Mouse (Mus musculus) ovary, postnatal 10 days (tissue): ENCODE data around the gene Col28a1.

Experiments
- DNase-seq: peaks from one replicate; pipeline ENCODE4 v3.0.0; 2022; ENCODE audit warnings: low spot score

The Col28a1 gene

DNA sequence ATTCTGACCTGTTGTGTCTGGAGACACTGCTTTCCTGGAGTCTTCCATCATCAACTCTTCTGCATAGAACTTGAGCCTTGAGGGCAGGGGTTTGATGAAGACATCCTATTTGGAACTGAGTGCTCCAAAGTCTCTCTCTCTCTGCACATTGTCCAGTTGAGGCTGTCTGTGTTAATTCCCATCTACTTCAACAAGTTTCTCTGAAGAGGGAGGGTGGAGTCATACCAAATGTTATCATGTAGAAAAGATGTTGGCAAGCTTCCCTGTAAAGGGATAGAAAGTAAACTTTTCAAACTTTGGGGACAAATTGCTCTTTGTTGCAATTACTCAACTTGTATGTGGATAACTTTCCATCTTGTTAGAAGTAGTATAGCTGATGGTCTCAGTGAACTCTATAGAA, at the start of gene Col28a1:
Gene Col28a1, minus strand, starts transcription at position 101 of the 400 bp plus-strand sequence.
- no peak for DNase-seq

DNA sequence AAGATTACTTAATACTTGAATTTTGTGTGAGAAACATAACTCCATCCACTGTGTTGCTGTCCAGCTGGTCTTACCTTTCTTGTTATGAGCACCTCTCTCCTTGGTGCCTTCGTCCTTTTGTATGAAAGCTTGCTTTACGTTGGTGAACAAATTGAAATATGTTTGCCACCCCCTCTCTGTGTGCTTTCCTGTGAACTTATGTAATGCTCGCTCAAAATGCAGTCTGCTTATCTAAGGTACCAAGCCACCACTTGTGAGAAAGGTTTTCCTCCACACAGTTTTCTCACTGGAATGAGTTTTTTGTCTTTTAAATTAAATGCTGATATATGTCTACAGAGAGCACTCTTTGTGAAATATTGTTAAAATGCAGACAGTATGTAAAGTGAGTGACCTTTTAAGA, 36.2 kb upstream of the Col28a1 start:
- no peak for DNase-seq

DNA sequence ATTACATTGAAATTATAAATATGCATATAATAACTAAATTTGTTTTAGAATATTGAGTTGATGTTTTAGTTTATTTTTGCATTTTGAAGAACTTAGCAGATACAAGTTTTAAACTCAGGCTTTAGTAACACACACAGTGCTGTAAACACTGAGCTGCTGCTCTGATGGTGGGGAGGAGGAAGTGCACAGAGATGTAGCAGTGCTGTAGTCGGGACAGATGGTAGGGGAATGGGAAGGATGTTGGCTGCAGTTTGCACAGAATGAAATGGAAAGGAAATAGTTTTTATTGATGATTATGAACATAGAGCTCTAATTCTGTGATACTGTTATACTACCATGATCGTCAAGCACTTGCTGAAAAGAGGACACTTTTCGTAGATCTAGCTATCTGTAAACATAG, 34.6 kb upstream of the Col28a1 start:
- DNase-seq: no peak

DNA sequence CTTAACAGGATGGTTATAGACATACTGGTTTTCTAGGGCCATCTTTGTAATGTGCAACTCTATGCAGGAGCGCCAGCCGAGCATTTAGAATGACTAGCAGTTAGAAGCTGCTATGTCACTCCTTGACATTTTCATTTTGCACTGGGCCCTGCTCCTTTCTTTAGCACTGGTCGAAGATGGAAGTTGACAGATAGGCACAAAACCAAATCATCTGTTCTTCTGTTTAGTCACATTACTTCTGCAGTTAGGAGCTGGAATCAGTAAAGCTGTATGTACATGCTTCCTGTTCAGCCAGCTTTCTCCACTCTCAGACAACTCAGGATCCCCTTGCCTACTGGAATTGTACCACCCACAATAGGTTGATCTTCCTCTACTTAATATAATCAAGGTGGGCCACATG, 18.2 kb upstream of the Col28a1 start:
- no peak for DNase-seq

DNA sequence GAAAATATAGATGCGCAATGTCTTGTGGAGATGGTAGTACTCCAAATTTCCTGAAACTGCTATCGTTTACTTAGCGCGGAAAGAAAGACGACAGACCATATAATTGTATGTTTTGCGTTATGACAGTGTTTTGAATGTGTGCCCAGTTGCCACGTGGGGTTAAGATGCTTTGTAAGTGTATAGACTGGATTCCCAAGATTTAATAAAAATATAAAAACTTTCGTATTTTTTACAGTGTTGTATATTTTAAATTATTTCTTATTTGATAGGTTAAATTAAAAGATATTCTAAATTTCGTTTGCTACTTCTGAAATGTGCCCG, 17.4 kb upstream of the Col28a1 start:
- DNase-seq: no peak

DNA sequence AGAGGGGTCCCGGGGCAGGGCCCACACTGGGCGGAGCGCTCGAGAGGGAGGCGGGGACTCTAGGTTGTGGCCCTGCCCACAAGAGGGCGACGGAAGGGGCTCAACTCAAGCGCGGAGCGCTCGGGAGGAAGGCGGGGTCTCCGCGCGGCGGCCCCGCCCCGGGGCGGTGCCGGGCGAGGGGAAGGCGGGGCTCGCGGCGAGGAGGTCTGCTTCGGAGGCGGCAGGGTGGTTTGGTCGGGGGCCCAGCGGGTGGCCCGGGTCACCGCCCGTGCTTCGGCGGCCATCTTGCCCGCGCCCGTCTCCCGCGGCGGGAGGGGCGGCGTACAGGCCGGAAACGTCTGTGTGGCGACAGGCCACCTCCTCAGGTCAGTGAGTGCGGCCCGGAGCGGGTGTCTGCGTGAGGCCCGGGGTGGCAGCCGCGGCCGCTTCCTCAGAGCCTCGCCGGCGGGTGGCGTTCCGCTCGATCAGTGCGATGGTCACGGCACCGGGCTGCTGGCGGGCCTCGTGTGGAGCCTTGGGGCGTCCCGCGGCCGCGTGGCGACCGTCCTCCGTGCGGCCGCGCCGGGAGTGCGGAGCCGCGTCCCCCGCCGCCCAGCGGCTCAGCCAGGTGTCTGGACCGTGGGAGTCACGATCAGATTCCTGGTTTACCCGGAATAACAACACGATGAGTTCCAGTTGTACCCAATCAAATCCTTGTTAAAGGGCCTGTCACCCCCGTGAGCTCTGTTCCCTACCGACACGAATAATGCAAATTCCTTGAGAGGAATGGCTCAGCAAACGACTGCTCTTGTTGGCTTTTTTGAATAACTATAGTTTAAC, 16.8 kb upstream of the Col28a1 start, which contains the start of gene Mios:
Gene Mios, plus strand, starts transcription at position 176 of the 819 bp plus-strand sequence.
- DNase-seq: peak; percentile 71

DNA sequence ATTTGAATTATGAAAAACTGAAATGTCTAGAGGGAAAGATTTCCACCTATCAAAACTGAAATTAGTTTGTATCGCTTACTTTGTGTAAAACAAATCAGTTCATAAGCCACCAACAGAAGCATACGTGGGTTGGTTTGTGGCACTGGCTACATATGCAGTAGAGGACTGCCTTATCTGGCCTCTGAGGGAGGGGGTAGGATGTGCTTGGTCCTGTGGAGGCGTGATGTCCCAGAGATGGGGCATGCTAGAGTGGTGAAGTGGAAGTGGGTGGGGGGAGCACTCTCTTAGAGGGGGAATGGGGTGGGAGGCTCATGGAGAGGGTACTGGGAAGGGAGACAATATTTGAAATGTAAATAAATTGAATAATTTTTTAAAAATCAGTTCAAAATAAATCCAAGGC, 2.5 kb downstream of the Col28a1 start:
- DNase-seq: no peak

DNA sequence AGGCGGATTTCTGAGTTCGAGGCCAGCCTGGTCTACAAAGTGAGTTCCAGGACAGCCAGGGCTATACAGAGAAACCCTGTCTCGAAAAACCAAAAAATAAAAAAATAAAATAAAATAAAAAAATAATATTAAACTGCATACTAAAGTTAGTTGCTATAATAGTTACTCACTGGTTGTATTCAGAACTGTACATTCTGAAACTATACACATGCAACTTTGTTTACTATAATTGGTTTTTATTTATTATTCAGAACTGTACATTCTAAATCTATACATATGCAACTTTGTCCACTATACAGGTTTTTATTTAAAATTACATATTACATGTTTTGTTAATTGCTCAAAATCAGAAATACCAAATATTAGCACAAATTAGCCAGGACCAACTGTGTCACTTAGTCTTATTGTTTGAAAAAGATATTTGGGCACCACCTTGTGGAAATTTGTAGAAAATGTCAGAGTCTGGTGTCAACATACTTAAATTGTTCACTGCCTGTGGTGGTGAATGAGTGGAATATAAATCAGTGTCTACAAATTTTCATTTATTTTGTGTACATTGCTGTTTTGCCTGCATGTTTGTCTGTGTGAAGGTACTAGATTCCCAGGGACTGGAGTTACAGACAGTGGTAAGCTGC, 3.7 kb downstream of the Col28a1 start:
- DNase-seq: no peak

DNA sequence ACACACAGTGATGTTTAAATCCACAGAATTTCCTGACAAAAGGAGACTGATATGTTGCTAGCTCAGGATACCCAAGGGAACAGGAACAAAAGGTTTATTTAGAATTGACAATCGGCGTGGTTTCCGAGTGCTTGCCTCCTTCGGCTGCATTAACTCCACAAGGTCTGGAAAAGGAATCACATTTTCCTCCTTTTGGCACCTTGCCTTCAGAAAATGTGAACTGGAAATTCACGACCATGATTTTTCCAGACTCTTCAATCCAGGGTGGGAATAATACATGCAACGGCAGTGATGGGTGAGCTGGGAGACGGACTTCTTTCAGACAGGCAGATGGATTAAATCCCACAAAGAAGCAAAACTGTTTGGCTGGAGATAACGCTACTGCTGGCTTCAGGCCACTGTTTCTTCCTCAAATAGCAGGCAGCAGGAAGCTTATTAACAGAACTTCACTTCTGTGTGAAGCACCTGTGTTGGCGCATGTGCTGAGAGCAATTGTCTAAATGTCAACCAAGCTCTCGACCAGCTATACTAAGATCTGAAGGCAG, 13.9 kb downstream of the Col28a1 start:
- no peak for DNase-seq

DNA sequence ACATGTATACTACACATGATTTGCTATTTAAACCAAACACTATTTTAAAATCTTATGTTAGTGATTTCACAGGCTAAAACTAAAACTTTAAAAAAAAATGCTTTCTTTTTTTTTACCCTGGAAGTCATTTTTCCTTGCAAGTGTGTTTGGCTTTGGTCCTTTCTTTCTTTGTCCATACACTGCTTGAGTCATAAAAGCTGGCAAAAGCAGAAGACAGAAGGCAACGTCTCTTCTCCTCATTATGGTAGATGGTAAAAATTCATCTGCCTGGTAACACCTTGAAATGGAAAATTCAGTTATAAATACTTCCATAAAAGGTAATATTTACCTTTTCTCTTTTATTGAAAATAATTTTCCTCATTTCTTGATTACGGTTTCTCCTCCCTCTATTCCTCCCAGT, 16.3 kb downstream of the Col28a1 start:
- no peak for DNase-seq

DNA sequence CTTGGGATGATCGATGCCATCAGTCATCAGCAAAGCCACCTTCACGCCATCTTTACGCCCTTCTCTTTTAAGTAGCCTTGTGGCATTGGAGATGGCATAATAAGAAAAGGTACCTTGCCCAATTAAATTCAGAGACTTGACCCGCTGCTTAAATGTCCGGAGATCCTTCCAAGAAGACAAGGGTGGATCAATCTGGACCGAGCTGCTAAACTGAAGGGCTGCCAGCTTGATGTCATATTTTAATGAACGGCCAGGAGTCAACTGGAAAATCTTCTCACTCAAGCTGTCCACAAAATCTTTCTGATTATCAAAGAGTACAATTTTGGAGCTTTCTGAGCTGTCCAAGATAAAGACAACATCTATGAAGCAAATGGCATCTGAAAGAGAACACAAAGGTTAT, 17.1 kb downstream of the Col28a1 start:
- no peak for DNase-seq

DNA sequence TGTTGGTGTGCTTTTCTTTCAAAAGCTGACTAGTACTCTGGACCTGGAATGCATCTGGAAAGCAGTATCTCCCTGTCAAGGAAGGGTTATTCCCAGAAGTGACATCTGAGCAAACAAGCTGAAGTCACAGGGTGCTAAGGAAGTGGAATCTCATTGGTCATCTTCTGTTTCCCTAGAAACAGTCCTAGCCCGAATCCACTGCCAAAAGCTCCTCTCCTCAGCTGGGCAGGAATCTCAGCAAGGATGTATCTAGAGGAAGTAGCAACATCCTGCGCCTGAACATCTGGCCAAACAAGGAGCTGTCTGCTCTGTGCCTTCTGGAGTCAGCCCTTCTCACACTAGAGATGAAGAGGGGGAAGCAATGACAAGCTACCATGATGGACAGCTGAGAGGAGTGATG, 18.4 kb downstream of the Col28a1 start:
- DNase-seq: no peak

DNA sequence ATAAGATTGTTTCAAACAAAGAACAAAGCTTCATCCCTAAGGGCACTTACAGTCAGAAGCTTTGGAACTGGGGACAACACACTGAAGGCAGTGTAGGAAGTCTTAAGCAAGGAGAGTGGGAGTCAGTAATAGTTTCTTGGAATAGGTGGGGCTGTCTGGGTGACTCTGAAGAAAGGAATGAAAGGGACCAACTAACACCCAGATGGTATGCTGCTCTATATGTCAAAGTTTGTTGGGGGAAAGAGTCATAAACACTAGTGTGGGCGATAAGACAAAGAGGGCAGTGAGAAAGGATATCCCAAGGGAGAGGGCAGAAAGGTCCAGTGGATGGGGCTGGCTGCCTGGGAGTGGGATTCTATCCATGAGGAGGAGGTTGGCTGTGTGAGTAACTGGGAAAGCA, 20.3 kb downstream of the Col28a1 start:
- DNase-seq: no peak

DNA sequence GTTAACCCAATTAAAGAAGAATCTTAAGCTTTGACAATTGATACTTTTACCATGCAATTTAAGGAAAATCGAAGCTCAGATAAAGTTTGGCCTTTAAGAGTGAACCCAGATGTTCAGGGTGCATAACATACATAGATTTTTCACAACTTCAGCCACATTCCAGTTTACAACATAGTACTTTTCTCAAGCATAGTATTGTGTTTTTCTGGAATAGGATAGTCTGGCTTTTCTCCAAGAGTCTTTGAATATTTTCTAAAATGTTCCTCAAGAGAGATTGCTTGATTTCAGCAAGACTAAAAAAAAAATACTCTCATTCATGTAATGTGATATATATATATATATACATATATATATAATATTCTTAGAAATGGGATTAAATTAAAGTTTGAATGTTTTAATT, 27.7 kb downstream of the Col28a1 start:
- DNase-seq: no peak

DNA sequence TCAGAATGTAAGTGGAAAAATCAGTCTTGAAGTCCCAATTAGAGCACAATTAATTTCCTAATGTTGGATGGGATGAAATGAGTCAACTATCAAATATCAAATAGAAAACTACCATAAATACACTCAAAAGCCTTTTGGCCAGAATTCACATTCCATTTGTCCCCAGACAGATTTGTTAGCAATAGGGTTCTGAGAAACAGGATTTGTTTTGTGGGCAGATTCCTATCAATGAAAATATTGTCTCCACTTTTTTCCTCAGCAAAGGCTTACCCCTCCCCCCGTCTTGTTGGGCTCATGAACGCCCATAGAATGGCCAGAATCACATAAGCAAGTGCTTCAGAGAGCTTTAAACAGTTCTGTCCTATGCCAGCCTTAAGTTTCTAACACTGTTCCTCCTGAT, 32.4 kb downstream of the Col28a1 start:
- no peak for DNase-seq

DNA sequence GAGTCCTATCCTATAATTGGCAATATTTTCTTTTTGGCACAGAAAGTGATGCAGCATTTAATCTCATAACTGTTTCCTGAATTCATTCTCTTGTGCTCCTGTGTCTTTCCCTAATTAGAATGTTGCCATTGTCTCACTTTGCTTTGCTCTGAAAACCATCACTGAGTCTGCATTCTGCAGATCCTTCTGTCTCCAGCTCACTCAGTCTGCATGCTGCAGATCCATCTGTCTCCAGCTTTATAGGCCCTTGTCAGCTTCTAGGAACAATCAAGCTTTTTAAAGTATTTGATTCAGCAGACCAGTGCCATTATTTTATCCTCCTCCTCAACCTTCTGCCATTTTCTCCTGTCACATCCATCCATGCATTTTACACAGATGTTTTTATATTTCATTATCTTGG, 35.3 kb downstream of the Col28a1 start:
- DNase-seq: no peak

DNA sequence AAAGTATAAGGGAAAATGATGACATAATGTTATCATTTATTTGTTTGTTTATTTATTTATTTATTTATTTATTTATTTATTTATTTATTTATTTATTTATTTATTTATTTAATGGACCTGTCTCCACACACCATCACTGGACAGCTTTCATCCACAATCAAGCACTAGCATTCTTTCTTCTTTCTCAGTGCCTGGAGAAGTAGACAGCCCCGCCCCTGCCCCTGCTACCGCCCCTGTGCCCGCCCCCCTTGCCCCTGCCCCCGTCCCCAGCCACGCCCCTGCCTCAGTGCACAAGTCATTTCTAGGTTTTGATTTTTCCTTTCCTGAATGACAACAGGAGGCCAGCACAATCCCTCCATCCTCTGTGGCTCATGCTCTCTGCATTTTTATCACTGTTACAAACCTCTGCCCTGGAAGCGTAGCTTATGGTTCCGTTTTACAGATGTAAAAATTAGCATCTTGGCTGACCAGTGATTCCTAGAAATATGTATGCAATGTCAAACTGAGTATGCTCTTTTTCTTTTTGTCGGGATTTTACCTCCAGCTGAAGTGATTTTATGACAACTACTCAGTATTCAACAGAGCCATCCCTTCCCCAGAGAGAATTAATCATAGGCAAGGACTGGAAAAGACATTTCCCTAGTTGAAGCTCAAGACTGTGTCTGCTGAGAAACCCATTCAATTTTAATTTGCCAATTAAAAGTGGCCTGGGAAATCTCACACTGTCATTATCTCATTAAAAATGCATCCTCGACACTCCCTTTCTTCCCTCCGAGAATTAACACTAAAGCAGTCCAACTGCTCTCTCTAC, 39.7 kb downstream of the Col28a1 start:
- no peak for DNase-seq

DNA sequence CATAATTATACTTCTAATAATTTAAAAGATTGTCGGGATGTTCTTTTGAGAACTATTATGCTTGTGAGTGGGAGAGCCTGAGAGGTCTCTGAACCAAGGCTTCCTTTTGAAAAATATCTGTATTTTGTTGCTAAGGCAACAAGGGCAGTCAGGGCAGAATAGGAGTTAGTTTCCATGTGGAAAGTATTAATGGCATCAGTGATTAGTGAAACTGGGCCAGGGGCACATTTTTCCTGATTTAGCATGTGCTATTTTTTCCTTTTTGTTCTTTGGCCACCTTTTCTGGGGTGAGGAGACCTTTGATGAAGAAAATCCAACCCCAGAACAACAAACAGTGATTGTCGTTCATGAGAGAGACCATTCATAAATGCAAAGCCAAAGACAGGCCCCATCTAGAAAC, 43.5 kb downstream of the Col28a1 start:
- DNase-seq: no peak

DNA sequence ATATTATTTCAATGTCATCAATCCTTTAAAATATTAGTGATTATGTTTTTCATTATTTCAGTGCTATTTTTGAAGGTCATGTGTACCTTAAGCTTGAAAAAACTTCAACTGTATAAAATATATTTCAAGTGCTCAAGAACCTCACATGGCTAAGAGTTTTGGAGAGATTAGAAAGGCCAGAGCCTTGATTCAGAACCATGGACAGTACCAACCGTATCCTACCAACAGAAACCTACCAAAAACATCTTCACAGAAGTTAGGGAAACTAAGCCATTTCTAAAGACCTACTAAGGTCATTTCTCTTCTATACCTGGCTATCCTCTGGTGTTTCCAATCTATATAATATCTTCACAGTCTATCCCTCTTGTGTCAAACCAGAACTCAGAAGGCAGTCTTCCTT, 50.5 kb downstream of the Col28a1 start:
- DNase-seq: no peak

DNA sequence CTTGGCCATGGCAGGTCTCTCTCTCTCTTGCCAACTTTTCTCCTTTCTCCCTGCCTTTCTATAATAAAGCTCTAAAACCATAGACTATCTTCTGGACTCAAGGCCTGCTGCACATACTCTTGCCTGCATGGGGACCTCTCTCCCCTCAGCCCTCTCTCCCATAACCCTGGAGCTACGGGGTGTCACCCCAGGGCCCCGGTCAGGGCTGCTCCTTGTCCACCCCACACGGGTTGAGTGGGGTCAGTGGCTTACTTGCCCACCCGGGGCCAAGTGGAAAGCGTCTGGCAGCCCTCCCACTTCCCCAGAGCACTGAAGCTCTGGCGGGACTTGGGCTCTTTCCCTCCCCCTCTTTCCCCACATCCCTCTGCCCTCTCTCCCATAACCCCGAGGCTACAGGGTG, 62.3 kb downstream of the Col28a1 start:
- no peak for DNase-seq

DNA sequence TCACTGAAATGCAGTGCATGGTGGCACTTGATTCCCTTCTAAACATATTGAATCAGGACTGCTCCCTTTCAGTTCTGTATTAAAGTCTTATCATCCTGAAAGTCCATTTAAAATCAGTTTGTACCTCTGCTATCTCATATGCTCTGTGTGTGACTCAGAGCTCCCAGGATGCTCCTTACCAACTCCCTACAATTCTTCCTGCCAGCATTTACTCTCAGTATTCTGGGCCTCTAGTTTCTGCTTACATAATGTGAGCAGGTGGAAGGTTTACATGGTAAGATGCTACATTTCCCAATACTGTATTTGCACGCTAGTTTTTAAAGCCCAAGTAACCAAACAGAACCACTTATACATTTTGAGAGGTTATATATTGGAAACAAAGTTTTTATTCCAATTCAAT, 64.3 kb downstream of the Col28a1 start:
- no peak for DNase-seq

DNA sequence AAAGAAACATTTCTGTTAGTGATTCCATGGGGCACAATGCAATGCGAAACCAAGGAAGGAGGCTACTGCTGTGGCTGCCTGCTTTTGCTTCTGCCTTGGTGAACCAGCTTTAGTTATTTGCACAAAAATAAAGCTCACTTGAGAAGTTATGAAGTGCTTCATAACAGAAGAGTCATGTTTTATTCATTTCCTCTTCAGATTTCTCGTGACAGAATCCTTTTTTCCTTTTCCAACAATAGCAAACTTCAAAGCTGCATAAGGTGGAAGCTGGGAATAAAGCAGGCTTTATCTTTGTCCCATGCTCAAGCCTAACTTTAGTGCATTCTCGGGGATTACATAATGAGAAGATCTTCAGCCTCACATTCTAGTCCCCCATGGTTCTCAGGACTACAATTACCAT, 65.9 kb downstream of the Col28a1 start:
- DNase-seq: no peak

DNA sequence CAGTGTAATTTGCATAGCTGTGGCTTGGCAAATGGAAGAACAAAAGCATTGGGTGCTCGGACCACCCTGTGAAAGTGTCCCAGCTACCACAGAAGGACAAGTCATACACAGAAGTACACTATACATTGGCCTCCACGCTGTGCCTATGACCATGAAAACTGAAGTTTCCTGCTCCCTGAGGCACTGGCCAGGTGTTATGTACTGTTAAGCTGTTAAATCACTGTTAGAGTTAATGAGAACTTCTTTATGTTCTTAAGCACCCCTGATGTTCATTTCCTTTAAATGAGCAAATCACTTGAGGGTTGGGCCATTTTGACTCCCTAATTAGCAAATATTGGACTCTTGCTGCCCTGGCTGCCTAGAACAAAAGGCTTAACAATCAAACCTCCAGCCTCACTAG, 73.3 kb downstream of the Col28a1 start:
- no peak for DNase-seq
